Mouse (Mus musculus) retina, embryonic 14.5 days (tissue): Measurements from ENCODE around the gene Sun1.

Source experiments
- DNase-seq: peaks from one replicate; pipeline ENCODE4 v3.0.0-alpha.2; 2015; ENCODE audit warnings: low spot score

The Sun1 gene

GRCm38 (mm10) chr5:139251736-139252080 lies 51.3 kb downstream of the Sun1 start:
- DNase-seq: no peak

DNA sequence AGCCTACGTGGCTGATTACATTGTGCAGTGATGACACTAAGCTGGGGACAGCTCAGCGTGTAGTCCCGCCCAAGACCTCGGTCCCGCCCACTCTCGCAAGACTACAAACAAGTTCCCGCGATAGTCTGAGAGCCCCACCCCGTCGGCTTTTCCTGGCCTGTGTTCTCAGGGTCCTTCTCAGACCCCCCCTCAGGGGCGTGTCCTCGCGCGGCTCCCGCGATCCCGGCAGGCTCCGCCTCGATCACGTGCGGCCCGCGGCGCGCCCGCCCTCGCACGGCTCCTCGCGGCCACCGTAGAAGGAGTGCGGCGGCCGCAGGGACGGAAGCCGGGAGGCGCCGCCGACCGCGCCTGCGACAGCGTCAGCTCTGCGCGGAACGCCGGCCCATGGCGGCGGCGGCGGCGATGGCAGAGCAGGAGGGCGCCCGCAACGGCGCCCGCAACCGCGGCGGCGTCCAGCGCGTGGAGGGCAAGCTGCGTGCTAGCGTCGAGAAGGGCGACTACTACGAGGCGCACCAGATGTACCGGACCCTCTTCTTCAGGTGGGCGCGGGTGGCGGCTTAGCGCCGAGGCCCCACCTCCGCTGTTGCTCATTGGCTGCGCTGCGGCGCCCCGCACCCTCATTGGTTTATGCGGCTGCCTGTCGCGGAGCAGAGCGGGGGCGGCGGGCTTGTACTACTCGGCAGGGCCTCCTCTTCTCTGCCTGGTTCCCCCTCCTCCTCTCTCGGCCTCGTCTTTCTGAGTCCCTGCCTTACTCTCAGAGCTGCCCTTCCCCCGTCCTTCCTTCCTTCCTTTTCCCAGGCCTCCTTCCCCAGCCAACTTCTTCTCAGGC lies 51.9 kb downstream of the Sun1 start, which contains the start of gene Get4:
TSS of gene Get4 (plus strand) at position 244 of the 829 bp plus-strand sequence.
- DNase-seq: peak; percentile 100

DNA sequence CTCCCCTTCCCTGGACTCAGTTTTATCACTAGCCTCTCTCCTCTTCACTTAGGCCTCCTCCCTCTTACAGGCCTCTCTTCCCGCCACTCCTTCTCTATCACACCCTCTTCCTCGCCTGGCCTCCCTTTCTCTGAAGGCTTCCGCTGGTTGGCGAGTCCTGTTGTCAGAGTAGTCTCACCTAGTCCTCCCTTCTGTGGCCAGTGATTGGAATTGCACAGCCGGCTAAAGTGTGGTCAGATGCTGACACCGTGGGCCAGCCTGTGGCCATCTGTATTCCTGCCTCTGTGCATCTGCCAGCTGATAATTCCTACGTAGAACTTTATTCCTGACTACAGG lies 52.4 kb downstream of the Sun1 start:
- DNase-seq: no peak

DNA sequence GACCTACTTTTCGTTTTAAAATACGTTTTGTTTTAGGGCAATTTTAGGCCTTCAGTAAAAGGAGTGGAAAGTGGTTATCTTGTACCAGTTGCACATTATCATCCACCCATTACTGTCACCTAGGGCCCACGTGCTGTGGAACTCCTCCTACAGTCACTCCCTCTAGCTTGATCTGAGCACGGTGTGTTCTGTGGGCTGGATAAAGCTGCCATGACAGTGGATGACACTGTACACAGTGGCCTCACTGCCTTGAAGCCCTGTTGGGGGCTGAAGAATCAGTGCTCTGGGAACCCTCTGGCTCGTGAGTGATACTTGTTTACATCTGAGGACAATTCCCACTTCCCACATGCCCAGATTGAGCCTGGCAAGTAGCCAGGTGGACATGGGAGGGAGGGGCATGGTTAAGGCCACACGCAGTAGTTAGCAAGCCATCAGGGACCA lies 52.9 kb downstream of the Sun1 start:
- no peak for DNase-seq

GRCm38 (mm10) chr5:139254938-139255337 lies 54.5 kb downstream of the Sun1 start:
- DNase-seq: no peak

DNA sequence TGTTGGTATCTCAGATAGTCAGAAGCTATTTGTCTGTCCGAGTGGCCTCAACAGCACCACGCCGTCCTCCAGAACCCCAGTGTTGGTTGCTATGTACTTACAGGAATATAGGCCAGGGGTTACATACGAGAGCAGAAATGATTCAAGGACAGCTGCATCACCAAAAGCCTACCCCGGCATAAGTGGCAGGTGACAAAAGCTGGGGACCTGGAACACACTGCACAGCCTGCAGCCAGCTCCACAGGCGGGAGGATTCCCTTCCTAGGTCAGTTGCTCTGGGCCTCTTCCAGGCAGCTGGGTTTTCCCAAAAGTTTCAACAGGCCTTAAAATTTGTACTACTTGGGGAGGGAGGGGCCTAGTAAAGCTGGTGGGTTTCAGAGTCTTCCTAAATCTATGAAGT lies 55.3 kb downstream of the Sun1 start:
- DNase-seq: no peak

GRCm38 (mm10) chr5:139256211-139256765 lies 55.9 kb downstream of the Sun1 start:
- DNase-seq: no peak

GRCm38 (mm10) chr5:139257265-139257664 lies 56.8 kb downstream of the Sun1 start:
- no peak for DNase-seq

- no peak for DNase-seq
Observed at GRCm38 (mm10) chr5:139257818-139258217, 57.4 kb downstream of the Sun1 start.

- DNase-seq: no peak
Observed at GRCm38 (mm10) chr5:139258371-139259035, 58.1 kb downstream of the Sun1 start.

GRCm38 (mm10) chr5:139259853-139260252 lies 59.4 kb downstream of the Sun1 start:
- DNase-seq: no peak

DNA sequence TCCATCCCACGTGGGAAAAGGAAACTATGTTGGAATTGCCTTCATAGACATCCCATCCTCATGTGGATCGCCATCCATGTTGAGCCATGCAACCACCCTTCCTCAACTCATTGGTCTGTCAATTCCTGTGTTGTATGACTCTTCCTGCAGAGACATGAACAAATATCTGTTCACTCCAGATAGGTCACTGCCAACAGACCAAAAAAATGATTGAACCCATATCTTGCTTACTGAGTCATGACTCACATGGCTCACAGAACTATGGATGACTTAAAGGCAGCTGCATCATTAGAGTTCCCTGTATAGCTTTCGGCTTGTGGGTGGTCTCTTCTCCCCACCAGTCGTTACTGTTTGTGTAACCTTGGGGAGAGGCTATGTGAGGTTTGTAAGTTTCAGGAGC lies 61.0 kb downstream of the Sun1 start:
- DNase-seq: no peak

GRCm38 (mm10) chr5:139267661-139268060 lies 67.2 kb downstream of the Sun1 start:
- no peak for DNase-seq

DNA sequence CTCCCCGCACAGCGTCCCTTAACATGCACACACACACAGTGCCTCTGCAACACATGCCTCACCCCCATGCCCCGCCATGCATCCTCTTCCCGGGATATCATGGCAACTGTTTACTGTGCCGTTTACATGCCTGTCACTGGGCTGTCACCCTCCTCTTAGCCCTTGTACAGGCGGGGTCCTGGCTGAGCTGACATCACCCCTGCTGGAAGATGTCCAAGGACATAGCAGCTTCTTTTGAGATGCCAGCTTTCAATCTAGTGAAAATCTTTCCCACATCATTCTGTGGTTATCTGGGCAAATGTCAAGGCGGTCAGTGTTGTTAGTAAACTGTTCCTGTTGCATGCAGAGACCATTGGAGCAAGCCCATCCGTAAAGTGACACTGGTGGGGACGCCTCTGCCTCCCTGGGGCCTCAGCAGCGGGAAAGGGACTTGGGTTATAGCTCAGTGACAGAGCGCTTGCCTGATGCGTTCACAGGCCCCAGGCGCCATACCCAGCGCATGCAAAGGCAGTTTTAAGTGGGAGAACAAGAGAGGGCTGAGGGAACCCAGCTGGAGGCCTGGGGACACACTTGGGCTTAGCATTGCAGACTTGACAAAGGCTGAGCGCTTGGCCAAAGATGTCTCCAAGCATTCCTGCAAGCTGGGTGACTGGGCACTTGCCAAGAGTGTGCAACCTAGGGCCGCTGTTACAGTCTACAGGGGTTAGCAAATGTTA lies 70.5 kb downstream of the Sun1 start:
- DNase-seq: no peak

DNA sequence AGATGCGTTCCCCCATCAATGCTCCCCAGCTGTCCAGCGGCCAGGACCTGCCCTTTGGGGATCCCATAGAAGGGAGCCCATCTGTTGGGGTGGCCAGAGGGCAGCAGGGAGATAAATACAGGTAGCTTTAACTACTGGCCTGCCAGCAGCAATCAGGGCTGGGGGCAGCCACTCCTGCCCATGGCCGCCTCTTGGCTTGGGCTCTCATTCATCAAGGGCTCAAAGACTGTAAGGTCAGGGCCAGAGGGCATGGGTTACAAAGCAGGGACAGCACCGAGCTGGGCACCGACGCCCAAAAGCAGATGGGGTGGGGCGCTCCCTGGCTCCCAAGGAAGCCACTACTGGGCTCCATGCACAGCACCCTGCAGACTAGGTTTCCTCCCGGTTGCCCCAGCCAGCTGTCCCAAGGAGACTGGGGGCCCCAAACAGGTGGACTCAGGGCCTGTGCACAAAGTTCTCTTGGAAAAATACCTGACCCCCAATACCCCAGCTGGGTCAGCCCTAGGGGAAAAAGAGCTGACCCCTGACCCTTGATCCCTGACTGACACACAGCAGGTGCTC lies 71.6 kb downstream of the Sun1 start:
- DNase-seq: no peak

- DNase-seq: no peak
Observed at GRCm38 (mm10) chr5:139277287-139277686, 76.8 kb downstream of the Sun1 start.

GRCm38 (mm10) chr5:139281373-139282112 lies 81.1 kb downstream of the Sun1 start:
- no peak for DNase-seq

- peak; percentile 93 for DNase-seq
Observed at GRCm38 (mm10) chr5:139282191-139282590, 81.8 kb downstream of the Sun1 start.

GRCm38 (mm10) chr5:139283460-139284180 lies 83.2 kb downstream of the Sun1 start:
- DNase-seq: no peak

- no peak for DNase-seq
Observed at GRCm38 (mm10) chr5:139285383-139286067, 85.1 kb downstream of the Sun1 start.
